Mouse (Mus musculus): ENCODE results near the gene Trim63.

The Trim63 gene

GRCm38 (mm10) chr4:134343071-134344031, 28.4 kb downstream of the Trim63 start, which contains the start of gene Slc30a2:
TSS of gene Slc30a2 (plus strand) at chr4:134343181.
- DNase-seq = no peak

- no peak for DNase-seq
Observed at GRCm38 (mm10) chr4:134344620-134345019, 29.7 kb downstream of the Trim63 start.

DNA sequence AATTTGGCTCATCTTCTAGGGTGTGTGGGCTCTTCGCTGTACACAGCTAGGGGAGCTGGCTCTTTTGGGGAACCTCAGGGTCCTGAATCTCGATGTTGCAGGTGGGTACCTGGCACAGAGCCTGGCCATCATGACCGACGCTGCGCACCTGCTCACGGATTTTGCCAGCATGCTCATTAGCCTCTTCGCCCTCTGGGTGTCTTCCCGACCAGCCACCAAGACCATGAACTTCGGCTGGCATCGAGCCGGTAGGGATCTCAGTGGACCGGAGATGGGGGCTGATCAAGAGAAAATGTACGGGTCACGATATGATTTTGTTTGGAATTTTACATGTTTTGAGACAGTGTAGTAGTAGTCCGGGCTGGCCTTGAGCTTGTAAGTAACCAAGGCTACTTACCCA, 30.9 kb downstream of the Trim63 start:
- no peak for DNase-seq

- no peak for DNase-seq
Observed at GRCm38 (mm10) chr4:134348078-134348477, 33.2 kb downstream of the Trim63 start.

GRCm38 (mm10) chr4:134348545-134348944, 33.6 kb downstream of the Trim63 start:
- DNase-seq = no peak

GRCm38 (mm10) chr4:134349829-134350228, 34.9 kb downstream of the Trim63 start:
- no peak for DNase-seq

DNA sequence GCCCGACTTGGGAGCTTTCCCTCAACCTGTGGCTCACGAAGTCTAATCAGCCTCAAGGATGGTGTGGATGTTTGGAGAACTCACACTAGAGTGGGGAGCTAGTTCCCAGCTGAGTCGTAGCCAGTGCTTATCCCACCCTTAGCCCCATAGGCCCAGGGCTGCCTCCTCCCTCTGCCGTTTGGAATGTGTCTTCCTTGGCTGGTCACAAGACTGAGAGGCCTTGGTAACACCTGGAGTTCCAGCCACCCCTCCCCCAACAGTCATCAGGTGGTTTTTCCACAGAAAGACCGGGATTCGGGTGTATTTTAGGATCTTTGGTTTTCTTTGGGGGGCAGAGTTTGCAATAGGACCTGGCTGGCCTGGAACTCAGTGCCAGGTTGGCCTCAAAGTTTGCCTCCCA, 35.7 kb downstream of the Trim63 start:
- no peak for DNase-seq

GRCm38 (mm10) chr4:134351329-134352260, 36.7 kb downstream of the Trim63 start:
- no peak for DNase-seq

- no peak for DNase-seq
Observed at GRCm38 (mm10) chr4:134352261-134352707, 37.4 kb downstream of the Trim63 start.

DNA sequence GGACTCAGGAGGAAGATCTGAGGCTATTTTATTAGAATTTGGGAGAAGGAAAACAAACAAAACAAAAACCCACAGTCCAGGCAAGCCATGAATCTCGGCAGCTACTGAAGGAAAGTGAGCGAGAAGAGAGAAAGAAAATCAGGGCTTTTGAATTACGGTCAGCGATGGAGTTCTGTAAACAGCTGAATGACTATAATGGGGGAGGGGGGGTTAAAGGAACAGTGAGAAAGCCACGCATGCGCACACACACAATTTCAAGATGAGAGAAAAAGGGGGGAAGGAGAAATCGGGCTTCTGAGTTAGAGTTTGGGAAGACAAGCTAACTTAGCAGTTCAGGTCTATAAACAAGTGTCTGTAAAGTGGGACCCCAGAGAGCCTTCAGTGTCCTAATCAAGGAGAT, 38.0 kb downstream of the Trim63 start:
- DNase-seq = no peak

DNA sequence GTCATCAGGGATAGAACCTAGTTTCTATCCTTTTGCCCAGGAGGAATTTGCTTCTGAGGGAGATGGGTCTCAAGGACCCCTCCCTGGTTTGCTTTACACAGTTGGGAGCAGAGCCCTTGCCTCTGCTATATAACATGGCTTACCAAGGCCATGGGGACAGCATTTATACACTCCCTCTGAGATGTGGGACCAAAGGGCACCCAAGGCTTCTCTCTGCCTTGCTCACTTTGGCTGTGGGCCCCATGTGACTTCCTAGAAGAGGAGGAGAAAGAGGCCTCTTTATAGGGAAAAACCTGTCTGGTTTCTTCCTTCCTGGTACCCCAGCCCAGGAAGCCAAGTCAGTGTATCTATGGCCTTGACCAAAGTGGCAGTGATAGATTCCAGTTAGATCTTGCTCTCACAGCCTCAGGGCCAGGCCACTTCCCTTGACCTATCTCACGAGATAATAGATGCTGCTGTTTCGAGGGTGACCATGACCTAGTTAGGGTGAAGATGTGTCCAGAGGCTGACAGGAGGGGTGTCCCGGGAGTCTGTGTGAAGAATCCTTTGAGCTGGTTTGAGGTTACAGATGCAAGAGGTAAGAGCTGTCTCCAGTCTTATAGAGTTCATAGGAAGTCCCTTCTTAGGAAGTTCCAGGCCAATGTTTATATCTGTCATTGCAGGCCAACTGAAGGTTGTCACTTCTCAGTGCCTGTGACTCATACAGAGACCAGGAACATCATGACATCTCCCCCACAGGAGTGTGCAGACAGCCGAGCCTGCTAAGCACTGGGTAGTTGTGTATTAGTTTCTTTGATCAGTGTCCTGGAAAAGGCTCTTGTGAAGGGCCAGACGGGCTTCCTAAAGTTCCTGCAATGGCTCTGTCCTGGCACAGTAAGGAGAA, 38.8 kb downstream of the Trim63 start:
- no peak for DNase-seq

- DNase-seq = no peak
Observed at GRCm38 (mm10) chr4:134355841-134356452, 41.0 kb downstream of the Trim63 start.

GRCm38 (mm10) chr4:134356591-134357460, 41.9 kb downstream of the Trim63 start:
- peak; percentile 59 for DNase-seq

DNA sequence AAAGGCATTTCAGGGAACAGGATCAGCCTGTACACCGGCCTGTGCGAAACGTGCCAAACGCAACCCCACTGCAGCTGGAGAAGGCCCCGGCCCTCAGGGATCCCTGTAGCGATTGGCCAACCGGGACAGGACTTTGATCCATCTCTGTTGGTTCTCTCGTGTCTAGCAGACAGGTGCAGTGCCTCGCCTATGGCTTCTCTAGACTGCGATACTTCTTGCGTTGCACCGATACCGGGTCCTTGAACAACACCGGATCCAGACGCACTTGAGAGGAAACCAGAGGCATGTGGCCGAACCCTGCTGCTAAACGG, 42.5 kb downstream of the Trim63 start:
- DNase-seq = no peak

- no peak for DNase-seq
Observed at GRCm38 (mm10) chr4:134359649-134360048, 44.7 kb downstream of the Trim63 start.

DNA sequence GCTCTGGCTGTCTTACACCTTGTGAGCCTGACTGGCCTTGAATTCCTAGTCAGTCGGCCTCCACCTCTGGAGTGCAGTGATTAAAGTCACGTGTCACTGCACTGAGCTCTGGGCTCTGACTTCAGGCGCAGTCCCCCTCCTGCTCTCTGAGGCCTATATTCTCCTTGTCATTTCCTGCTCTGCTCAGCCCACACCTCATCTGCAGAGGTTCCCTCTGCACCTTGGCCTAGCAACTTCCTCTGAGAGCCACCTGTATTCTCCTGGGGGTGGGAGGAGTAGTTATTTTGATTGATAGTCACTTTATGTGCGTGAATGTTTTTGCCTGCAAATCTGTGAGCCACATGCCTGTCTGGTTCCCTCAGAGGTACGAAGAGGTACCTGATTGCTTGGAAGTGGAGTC, 46.3 kb downstream of the Trim63 start:
- no peak for DNase-seq

DNA sequence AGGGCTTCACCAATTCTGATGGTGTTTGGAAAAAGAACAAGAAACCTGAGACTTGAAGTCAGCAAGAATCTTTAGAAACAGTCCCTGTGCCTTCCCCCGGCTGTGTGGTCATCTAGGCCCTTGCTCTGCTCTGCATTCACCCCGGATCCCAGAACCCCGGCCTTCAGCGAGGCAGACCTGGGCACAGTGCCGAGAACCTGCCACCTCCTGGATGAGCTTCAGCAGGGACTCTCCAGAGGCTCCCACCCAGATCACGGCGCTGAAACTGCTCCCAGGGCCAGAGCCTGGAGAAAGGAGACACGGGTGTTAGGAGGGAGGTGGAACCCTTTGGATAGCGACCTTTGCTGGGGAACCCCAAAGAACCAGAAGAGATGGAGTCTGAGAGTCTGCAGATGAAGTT, 47.2 kb downstream of the Trim63 start:
- DNase-seq = no peak

GRCm38 (mm10) chr4:134362586-134362985, 47.7 kb downstream of the Trim63 start:
- no peak for DNase-seq

DNA sequence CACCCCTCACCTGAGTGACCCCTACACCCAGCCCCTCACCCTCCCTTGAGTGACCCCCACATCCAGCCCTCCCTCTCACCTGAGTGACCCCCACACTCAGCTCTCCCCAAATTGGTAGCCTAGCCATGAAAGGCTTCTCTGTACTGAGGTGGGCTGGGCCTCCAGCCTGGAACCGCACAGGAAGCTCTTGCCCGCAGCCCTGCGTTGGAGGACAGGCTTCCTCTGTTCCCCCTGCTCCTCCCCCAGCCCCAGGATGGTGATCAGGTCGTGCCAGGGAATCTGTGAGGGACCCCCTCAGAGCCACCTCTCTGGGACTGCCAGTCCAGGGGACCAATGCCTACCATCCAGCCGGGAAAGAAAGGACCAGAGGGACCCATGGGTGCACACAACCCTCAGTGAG, 50.4 kb downstream of the Trim63 start:
- DNase-seq = no peak

DNA sequence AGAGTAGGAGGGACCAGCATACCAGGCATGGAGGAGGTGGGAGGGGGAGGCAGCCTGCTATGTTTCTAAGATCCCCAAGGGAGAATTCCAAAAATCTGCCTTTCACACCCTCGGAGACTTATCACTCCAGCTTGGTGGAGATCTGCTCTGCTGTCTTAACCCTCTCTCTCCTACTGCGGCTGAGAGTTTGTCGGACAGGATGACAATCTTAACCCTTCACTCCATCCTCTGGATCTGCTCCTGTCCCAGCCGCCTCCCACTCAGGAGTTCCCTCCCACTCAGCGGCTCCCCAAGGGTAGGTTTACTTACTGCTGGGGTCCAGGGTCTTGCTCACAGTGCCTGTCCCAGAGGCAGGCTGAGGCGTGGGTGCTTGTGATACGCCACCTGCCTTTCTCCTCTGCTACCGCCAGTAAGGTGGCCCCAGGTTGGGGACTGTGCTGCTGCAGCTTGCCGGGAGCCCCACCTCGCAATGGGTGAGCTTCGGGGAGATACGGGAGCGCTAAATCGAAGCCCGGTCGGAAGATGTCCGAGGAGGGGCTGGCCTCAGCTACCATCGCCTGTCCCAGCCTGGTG, 55.8 kb downstream of the Trim63 start:
- DNase-seq = no peak

Measured in cerebellum, adult 11-12 months (tissue).